Mouse (Mus musculus) hindbrain, embryonic 10.5 days (tissue): ENCODE data around the gene Fgd6. TPM values are rescaled to one million over a fixed set of nuclear protein-coding genes. Genes with fewer than 3 reads are reported as not detected.
A peak's percentile ranks its signal among the peaks of the same experiment; 100 is the strongest.

Source experiments
- DNase-seq: peaks from one replicate; pipeline ENCODE4 v3.0.0-alpha.2; 2017; ENCODE audit warnings: low spot score
- H3K27ac ChIP-seq: fragments of 300-500 bp; sonication (generic); 2 replicates; pipeline ENCODE4 v1.5.1; 2016; ENCODE audit warnings: mild to moderate bottlenecking, moderate library complexity
- H3K27me3 ChIP-seq: fragments of 300-500 bp; sonication (generic); 2 replicates; pipeline ENCODE4 v1.6.1; 2016; ENCODE audit warnings: mild to moderate bottlenecking; ENCODE audit not compliant: poor library complexity, insufficient read depth, severe bottlenecking
- H3K36me3 ChIP-seq: fragments of 300-500 bp; sonication (generic); 2 replicates; pipeline ENCODE4 v1.6.1; 2016; ENCODE audit warnings: mild to moderate bottlenecking, moderate library complexity
- H3K4me1 ChIP-seq: fragments of 300-500 bp; sonication (generic); replicated peaks from 2 replicates; pipeline ENCODE4 v1.6.1; 2016; ENCODE audit warnings: mild to moderate bottlenecking
- H3K4me3 ChIP-seq: fragments of 300-500 bp; sonication (generic); 2 replicates; pipeline ENCODE4 v1.5.1; 2016; ENCODE audit warnings: mild to moderate bottlenecking, moderate library complexity
- H3K9me3 ChIP-seq: fragments of 300-500 bp; sonication (generic); 2 replicates; pipeline ENCODE4 v1.6.1; 2016; ENCODE audit warnings: mild to moderate bottlenecking, moderate library complexity
- WGBS: fragments of 180-500 bp; shearing (Covaris S2); methylation state at CpG from one replicate; pipeline ENCODE4 v1.1.7; 2016; 5-methylcytosine and 5-hydroxymethylcytosine counted together
- polyA plus RNA-seq: library from polyadenylated mRNA; unstranded; fragments of >200 nt; fragmentation: Nextera tagmentation; extraction: Ambion mirVana; gene quantifications from 2 replicates; pipeline ENCODE4 v1.2.1, GENCODE M21; 2016

Fgd6 gene
- polyA plus RNA-seq, 1 experiment from 2014 or later, result 4.2 TPM

GRCm38 (mm10) chr10:94080740-94081139, 44.9 kb downstream of the Fgd6 start:
- no peak overlapping the region for H3K4me3 ChIP-seq
- H3K27ac ChIP-seq, result no peak overlapping the region
- 66% methylated on average over 3 of the region's 3 CpGs for WGBS
- H3K4me1 ChIP-seq, result peaks cover 27% of the 10 kb centered on the region
- H3K36me3 ChIP-seq, result no peaks in the 10 kb centered on the region; the same call in 1 of the 2 replicates
- H3K27me3 ChIP-seq, result no peaks in the 10 kb centered on the region
- DNase-seq, result no peak
- no peaks in the 10 kb centered on the region for H3K9me3 ChIP-seq

GRCm38 (mm10) chr10:94082040-94082734, 46.4 kb downstream of the Fgd6 start:
- H3K9me3 ChIP-seq, result no peaks in the 10 kb centered on the region
- WGBS, result 48% methylated on average over 7 of the region's 7 CpGs
- peak overlapping the region; percentile 29; the same call in 1 of the 2 replicates for H3K27ac ChIP-seq
- peaks cover 33% of the 10 kb centered on the region for H3K4me1 ChIP-seq
- DNase-seq, result no peak
- no peaks in the 10 kb centered on the region for H3K27me3 ChIP-seq
- H3K4me3 ChIP-seq, result no peak overlapping the region
- no peaks in the 10 kb centered on the region for H3K36me3 ChIP-seq

- Histone ChIP-seq H3K36me3 (peaks cover 13% of the 10 kb centered on the region), H3K27me3 (no peaks in the 10 kb centered on the region), H3K4me3 (no peak overlapping the region), H3K4me1 (peaks cover 35% of the 10 kb centered on the region), H3K9me3 (peaks cover 8% of the 10 kb centered on the region), H3K27ac (0 out of 2 replicates have a peak overlapping the region, but pooled peaks have one; percentile 80)
- DNase-seq, result no peak
- 91% methylated on average over 8 of the region's 8 CpGs for WGBS
These were observed 50.5 kb downstream of the Fgd6 start for GRCm38 (mm10) chr10:94086315-94086714.

GRCm38 (mm10) chr10:94087367-94088077, 51.7 kb downstream of the Fgd6 start:
- peak overlapping the region; percentile 34 for H3K4me3 ChIP-seq
- H3K36me3 ChIP-seq, result peaks cover 25% of the 10 kb centered on the region
- H3K4me1 ChIP-seq, result peaks cover 27% of the 10 kb centered on the region
- H3K27ac ChIP-seq, result peak overlapping the region; percentile 80
- no peaks in the 10 kb centered on the region for H3K27me3 ChIP-seq
- peaks cover 16% of the 10 kb centered on the region for H3K9me3 ChIP-seq
- WGBS, result 34% methylated on average over 11 of the region's 11 CpGs
- peak; percentile 74 for DNase-seq

DNA sequence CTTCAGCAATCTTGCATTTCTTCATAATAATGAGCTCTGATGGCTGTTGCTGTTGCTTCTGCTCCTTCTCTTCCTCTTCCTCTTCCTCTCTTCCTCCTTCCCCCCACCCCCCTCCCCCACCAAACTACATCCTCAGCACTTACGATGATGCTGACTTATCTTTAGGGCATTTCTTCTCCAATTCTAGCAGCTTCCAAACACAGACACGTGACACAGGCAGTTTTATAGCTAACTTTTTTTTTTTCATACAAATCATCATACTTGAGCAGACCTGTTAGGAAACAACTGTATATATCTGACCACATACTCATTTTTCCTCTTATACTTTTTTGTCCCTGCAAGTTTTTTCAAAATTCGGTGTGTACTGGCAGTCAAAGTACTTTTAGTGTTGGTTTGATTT, 54.2 kb downstream of the Fgd6 start:
- H3K9me3 ChIP-seq, result peaks cover 16% of the 10 kb centered on the region
- WGBS, result 92% methylated on average over 3 of the region's 3 CpGs
- no peak for DNase-seq

DNA sequence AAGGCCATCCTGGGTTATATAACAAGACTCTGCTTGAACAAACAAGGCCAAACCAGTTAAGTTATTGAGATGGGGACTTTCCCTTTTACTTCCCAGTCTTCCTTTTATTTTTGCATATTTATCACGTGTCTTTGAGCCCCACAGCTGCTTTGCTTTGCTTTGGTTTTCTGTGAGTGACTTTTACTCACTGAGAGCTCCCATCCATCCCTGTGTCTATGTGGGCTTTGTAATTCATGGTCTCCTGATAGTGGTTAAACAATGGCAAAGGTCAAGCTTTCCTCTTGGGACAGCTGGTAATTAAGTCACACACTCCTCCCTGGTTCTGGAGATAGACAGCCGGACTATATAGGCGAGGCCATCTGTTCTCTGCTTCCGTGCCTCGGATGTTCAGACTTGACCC, 57.7 kb downstream of the Fgd6 start:
- WGBS, result 27% methylated on average over 5 of the region's 5 CpGs
- Histone ChIP-seq H3K9me3 (peaks cover 16% of the 10 kb centered on the region), H3K4me1 (peaks cover 42% of the 10 kb centered on the region), H3K4me3 (no peak overlapping the region), H3K36me3 (peaks cover 26% of the 10 kb centered on the region), H3K27ac (peak overlapping the region; percentile 56), H3K27me3 (0 out of 2 replicates have a peak, but pooled peaks cover 7% of the 10 kb centered on the region)
- DNase-seq, result peak; percentile 58

More for the DNA sequence above, 54.2 kb downstream of the Fgd6 start:
- Histone ChIP-seq H3K4me3 (no peak overlapping the region), H3K36me3 (peaks cover 26% of the 10 kb centered on the region), H3K4me1 (peaks cover 45% of the 10 kb centered on the region), H3K27me3 (no peaks in the 10 kb centered on the region), H3K27ac (no peak overlapping the region)

- Histone ChIP-seq H3K27me3 (0 out of 2 replicates have a peak, but pooled peaks cover 7% of the 10 kb centered on the region), H3K4me1 (peaks cover 42% of the 10 kb centered on the region)
These were observed 60.1 kb downstream of the Fgd6 start for GRCm38 (mm10) chr10:94095743-94096465.

GRCm38 (mm10) chr10:94097081-94097845, 61.5 kb downstream of the Fgd6 start:
- Histone ChIP-seq H3K9me3 (peaks cover 3% of the 10 kb centered on the region; the same call in 1 of the 2 replicates), H3K36me3 (peaks cover 18% of the 10 kb centered on the region), H3K4me3 (no peak overlapping the region), H3K27me3 (0 out of 2 replicates have a peak, but pooled peaks cover 7% of the 10 kb centered on the region), H3K27ac (peak overlapping the region; percentile 62), H3K4me1 (peaks cover 42% of the 10 kb centered on the region)
- WGBS, result 69% methylated on average over 3 of the region's 3 CpGs
- no peak for DNase-seq

More at GRCm38 (mm10) chr10:94095743-94096465, 60.1 kb downstream of the Fgd6 start:
- Histone ChIP-seq H3K4me3 (no peak overlapping the region), H3K9me3 (peaks cover 16% of the 10 kb centered on the region), H3K36me3 (peaks cover 26% of the 10 kb centered on the region), H3K27ac (no peak overlapping the region)
- WGBS, result 91% methylated on average over 17 of the region's 17 CpGs
- no peak for DNase-seq

- H3K36me3 ChIP-seq, result peaks cover 22% of the 10 kb centered on the region
- DNase-seq, result no peak
- no peak overlapping the region for H3K4me3 ChIP-seq
- 0 out of 2 replicates have a peak, but pooled peaks cover 7% of the 10 kb centered on the region for H3K27me3 ChIP-seq
- H3K9me3 ChIP-seq, result 0 out of 2 replicates have a peak, but pooled peaks cover 3% of the 10 kb centered on the region
- WGBS, result 87% methylated on average over 3 of the region's 3 CpGs
- H3K4me1 ChIP-seq, result peaks cover 39% of the 10 kb centered on the region
- peak overlapping the region; percentile 62; the same call in 1 of the 2 replicates for H3K27ac ChIP-seq
These were observed 62.3 kb downstream of the Fgd6 start for GRCm38 (mm10) chr10:94098100-94098499.

DNA sequence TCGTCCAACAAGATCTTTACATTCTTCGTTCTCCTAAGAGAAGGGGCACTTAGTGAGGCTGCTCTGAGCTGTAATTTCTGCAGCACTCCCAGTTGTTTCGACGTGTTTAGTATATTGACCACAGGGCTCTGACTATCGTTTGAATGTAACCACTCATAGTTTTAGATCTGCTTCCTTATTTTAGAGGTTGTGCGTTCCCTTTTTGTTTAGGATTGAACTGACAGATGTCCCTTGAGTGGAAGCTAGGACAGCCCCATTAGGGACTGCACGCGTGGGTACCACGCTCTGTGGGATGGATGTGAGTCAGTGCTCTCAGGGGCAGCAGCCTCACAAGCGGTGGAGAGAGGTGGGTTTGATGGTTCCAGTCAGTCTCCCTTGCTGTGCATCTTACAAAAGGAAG, 69.7 kb downstream of the Fgd6 start:
- DNase-seq, result no peak
- no peak overlapping the region for H3K27ac ChIP-seq
- H3K36me3 ChIP-seq, result peaks cover 51% of the 10 kb centered on the region
- no peaks in the 10 kb centered on the region for H3K27me3 ChIP-seq
- WGBS, result 94% methylated on average over 10 of the region's 10 CpGs
- H3K4me3 ChIP-seq, result no peak overlapping the region
- H3K4me1 ChIP-seq, result no peaks in the 10 kb centered on the region
- H3K9me3 ChIP-seq, result no peaks in the 10 kb centered on the region

DNA sequence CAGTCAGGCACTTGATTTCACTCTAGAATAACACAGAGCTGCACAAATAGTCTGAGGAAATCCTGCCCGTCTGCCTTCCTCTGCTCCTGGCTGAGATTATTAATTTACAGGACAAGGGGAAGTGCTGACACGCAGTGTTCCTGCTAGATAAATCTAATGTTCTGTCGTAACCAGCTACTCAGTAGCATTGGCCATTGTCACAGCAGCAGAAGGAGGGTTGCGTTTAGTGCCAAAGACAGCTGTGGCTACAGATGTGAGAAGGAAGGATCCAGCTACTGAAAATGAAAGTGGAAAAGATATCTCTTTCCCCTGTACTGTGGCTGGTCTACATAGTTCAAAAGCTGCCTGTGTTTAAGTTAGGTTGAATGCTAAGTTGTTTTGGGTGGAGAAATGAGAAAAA, 71.4 kb downstream of the Fgd6 start:
- H3K4me3 ChIP-seq, result no peak overlapping the region
- no peak for DNase-seq
- WGBS, result 89% methylated on average over 4 of the region's 4 CpGs
- peaks cover 46% of the 10 kb centered on the region for H3K36me3 ChIP-seq
- H3K27ac ChIP-seq, result no peak overlapping the region
- H3K4me1 ChIP-seq, result no peaks in the 10 kb centered on the region
- H3K9me3 ChIP-seq, result no peaks in the 10 kb centered on the region
- H3K27me3 ChIP-seq, result no peaks in the 10 kb centered on the region

GRCm38 (mm10) chr10:94107607-94108006, 71.8 kb downstream of the Fgd6 start:
- no peak for DNase-seq
- Histone ChIP-seq H3K4me3 (no peak overlapping the region), H3K9me3 (no peaks in the 10 kb centered on the region), H3K27ac (no peak overlapping the region), H3K27me3 (no peaks in the 10 kb centered on the region), H3K36me3 (peaks cover 42% of the 10 kb centered on the region), H3K4me1 (no peaks in the 10 kb centered on the region)
- 95% methylated on average over 7 of the region's 7 CpGs for WGBS
